8 mouse cellular contexts compared by ENCODE assay signal in genomic region chr8:86908536-86908935, GRCm38 (mm10). TPM values are rescaled to one million over a fixed set of nuclear protein-coding genes. Genes with fewer than 3 reads are reported as not detected.
DNase-seq lines count a peak whose midpoint lies in the region; ATAC-seq and TF ChIP-seq lines count a peak whose summit lies in the region.

No protein-coding gene starts in this region.

- no peak overlapping the region for H3K4me2 ChIP-seq in neural tube, embryonic 15.5 days
- H3K4me2 ChIP-seq in embryonic facial prominence, embryonic 14.5 days (ENCODE audit: low read depth, low read length) = no peak overlapping the region
- H3K4me2 ChIP-seq in limb, embryonic 14.5 days (replicated peaks; ENCODE audit: low read depth, low read length, severe bottlenecking) = no peak overlapping the region

- 21% methylated on average over 6 of the region's 6 CpGs for WGBS in neural tube, embryonic 15.5 days
- 20% methylated on average over 6 of the region's 6 CpGs for WGBS in embryonic facial prominence, embryonic 14.5 days
- 17% methylated on average over 6 of the region's 6 CpGs for WGBS in limb, embryonic 14.5 days

- no peak for ATAC-seq in neural tube, embryonic 15.5 days (ENCODE audit: low FRiP score)
- ATAC-seq in embryonic facial prominence, embryonic 14.5 days (ENCODE audit: low read depth) = no peak
- no peak; the same call in 1 of the 2 replicates for ATAC-seq in limb, embryonic 14.5 days (ENCODE audit: low FRiP score, low read depth)

- H3K27ac ChIP-seq in neural tube, embryonic 15.5 days (replicated peaks) = no peak overlapping the region
- no peak overlapping the region for H3K27ac ChIP-seq in embryonic facial prominence, embryonic 14.5 days (replicated peaks; ENCODE audit: low read depth, low read length)
- no peak overlapping the region for H3K27ac ChIP-seq in limb, embryonic 14.5 days (replicated peaks; ENCODE audit: low read depth, low read length)

- H3K9me3 ChIP-seq in neural tube, embryonic 15.5 days (replicated peaks) = no peaks in the 10 kb centered on the region
- H3K9me3 ChIP-seq in embryonic facial prominence, embryonic 14.5 days (ENCODE audit: control insufficient read depth, low read length) = no peaks in the 10 kb centered on the region
- H3K9me3 ChIP-seq in limb, embryonic 14.5 days (ENCODE audit: control insufficient read depth, low read length) = no peaks in the 10 kb centered on the region

- TF ChIP-seq POLR2A in limb, embryonic 14.5 days (IDR thresholded peaks at IDR 0.05; ENCODE audit: borderline replicate concordance, extremely low read depth, insufficient read depth, insufficient read length) = no peak

- no peaks in the 10 kb centered on the region for H3K36me3 ChIP-seq in neural tube, embryonic 15.5 days
- no peaks in the 10 kb centered on the region for H3K36me3 ChIP-seq in embryonic facial prominence, embryonic 14.5 days (ENCODE audit: control insufficient read depth, insufficient read depth, low read length)
- no peaks in the 10 kb centered on the region for H3K36me3 ChIP-seq in limb, embryonic 14.5 days (ENCODE audit: control insufficient read depth, insufficient read depth, low read length)

- H3K9ac ChIP-seq in neural tube, embryonic 15.5 days (replicated peaks) = no peak overlapping the region
- no peak overlapping the region for H3K9ac ChIP-seq in embryonic facial prominence, embryonic 14.5 days (ENCODE audit: low read depth, low read length)
- H3K9ac ChIP-seq in limb, embryonic 14.5 days (ENCODE audit: low read depth, low read length, severe bottlenecking) = no peak overlapping the region

- H3K27me3 ChIP-seq in neural tube, embryonic 15.5 days (replicated peaks) = peaks cover 3% of the 10 kb centered on the region; the same call in 1 of the 2 replicates
- no peaks in the 10 kb centered on the region for H3K27me3 ChIP-seq in embryonic facial prominence, embryonic 14.5 days (replicated peaks; ENCODE audit: control insufficient read depth, insufficient read depth, low read length)
- H3K27me3 ChIP-seq in limb, embryonic 14.5 days (ENCODE audit: control insufficient read depth, insufficient read depth, low read length) = no peaks in the 10 kb centered on the region

- DNase-seq in neural tube, embryonic 10.5 days (ENCODE audit: extremely low spot score, low spot score) = peak; percentile 74
- DNase-seq in adrenal gland, postnatal 4 days (ENCODE audit: low spot score in 2 of 2) = peak; percentile 44 to 52
- DNase-seq in embryonic facial prominence, embryonic 14.5 days (ENCODE audit: low spot score) = peak; percentile 79
- DNase-seq in kidney, adult 8-10 months = peak; percentile 49 to 82
- DNase-seq in limb, embryonic 14.5 days (ENCODE audit: low spot score) = peak; percentile 90
- DNase-seq in retina, postnatal 7 days (ENCODE audit: low read depth, low spot score) = peak; percentile 51
- DNase-seq in urinary bladder, postnatal 25 days (ENCODE audit: low spot score) = peak; percentile 76

- no peak overlapping the region for H3K4me3 ChIP-seq in neural tube, embryonic 15.5 days (replicated peaks)
- no peak overlapping the region for H3K4me3 ChIP-seq in embryonic facial prominence, embryonic 14.5 days (ENCODE audit: low read depth, low read length)
- no peak overlapping the region for H3K4me3 ChIP-seq in limb, embryonic 14.5 days (replicated peaks; ENCODE audit: low read length)

- H3K4me1 ChIP-seq in neural tube, embryonic 15.5 days = no peaks in the 10 kb centered on the region
- H3K4me1 ChIP-seq in embryonic facial prominence, embryonic 14.5 days (ENCODE audit: control insufficient read depth, insufficient read depth, low read length) = no peaks in the 10 kb centered on the region
- H3K4me1 ChIP-seq in limb, embryonic 14.5 days (ENCODE audit: control insufficient read depth, insufficient read depth, low read length) = no peaks in the 10 kb centered on the region

RNA-seq across cellular contexts. Expression of gene N4bp1, which starts 23.5 kb away (rescaled TPM):
- 8.7 and 8.9 TPM in 2 replicates for polyA plus RNA-seq in neural tube, embryonic 15.5 days (2015; fragmentation: Nextera tagmentation; extraction: Ambion mirVana)
- 10 to 100 TPM; 37.1 to 37.4 TPM for total RNA-seq in adrenal gland, postnatal 4 days (2021)
- polyA plus RNA-seq in embryonic facial prominence, embryonic 14.5 days (2014; fragmentation: Nextera tagmentation; extraction: Ambion mirVana) = 10.6 and 10.7 TPM in 2 replicates
- polyA plus RNA-seq in limb, embryonic 14.5 days (2012; rRNA removed) = 20.3 and 23.3 TPM in 2 replicates
- polyA plus RNA-seq in limb, embryonic 14.5 days (2014; fragmentation: Nextera tagmentation; extraction: Ambion mirVana) = 11.8 and 12.1 TPM in 2 replicates
